Mouse (Mus musculus) erythroblast, adult 5-6 weeks (primary cell): ENCODE measurements around the gene Mphosph9. TPM values are rescaled to one million over a fixed set of nuclear protein-coding genes. Genes with fewer than 3 reads are reported as not detected.

Experiments
- ATAC-seq: replicated peaks from 2 replicates; pipeline ENCODE4 v1.8.0; 2016; ENCODE audit warnings: moderate number of reproducible peaks, mild to moderate bottlenecking, moderate TSS enrichment, inconsistent platforms; ENCODE audit not compliant: poor library complexity, low FRiP score, severe bottlenecking
- total RNA-seq, 2 experiments: library from RNA; stranded (forward) in 1 of 2; stranded (reverse) in 1 of 2; fragments of 150-400 nt in 1 of 2; fragments of 200-764, 138-1000 nt in 1 of 2; gene quantifications; 2 replicates each; pipeline versions ENCODE4 v1.2.3 to v1.2.4; 2015 to 2017; ENCODE audit warnings: low replicate concordance in 2 of 2

Gene Mphosph9
- total RNA-seq, 2 experiments from 2014 or later: 14.4 to 28.5 TPM

- ATAC-seq: no peak
Observed at GRCm38 (mm10) chr5:124284330-124284729, 43.4 kb downstream of the Mphosph9 start.

GRCm38 (mm10) chr5:124282854-124283253 is 44.9 kb downstream of the Mphosph9 start:
- ATAC-seq: no peak

- ATAC-seq: no peak
Observed at GRCm38 (mm10) chr5:124270226-124270625, 57.5 kb downstream of the Mphosph9 start.

GRCm38 (mm10) chr5:124269661-124270060 is 58.1 kb downstream of the Mphosph9 start:
- ATAC-seq: no peak

GRCm38 (mm10) chr5:124267652-124268051 is 60.1 kb downstream of the Mphosph9 start:
- ATAC-seq: no peak

- ATAC-seq: no peak
Observed at GRCm38 (mm10) chr5:124266821-124267220, 61.0 kb downstream of the Mphosph9 start.

- ATAC-seq: no peak
Observed at GRCm38 (mm10) chr5:124263246-124263645, 64.5 kb downstream of the Mphosph9 start.

- ATAC-seq: no peak
Observed at GRCm38 (mm10) chr5:124262090-124262489, 65.7 kb downstream of the Mphosph9 start.

- ATAC-seq: no peak
Observed at GRCm38 (mm10) chr5:124259133-124259532, 68.6 kb downstream of the Mphosph9 start.

GRCm38 (mm10) chr5:124258026-124258425 is 69.7 kb downstream of the Mphosph9 start:
- no peak for ATAC-seq

GRCm38 (mm10) chr5:124255141-124255540 is 72.6 kb downstream of the Mphosph9 start:
- no peak for ATAC-seq

- no peak for ATAC-seq
Observed at GRCm38 (mm10) chr5:124253555-124253954, 74.2 kb downstream of the Mphosph9 start.

- ATAC-seq: no peak
Observed at GRCm38 (mm10) chr5:124252580-124253320, 75.0 kb downstream of the Mphosph9 start.

- no peak for ATAC-seq
Observed at GRCm38 (mm10) chr5:124251070-124251469, 76.7 kb downstream of the Mphosph9 start.

- ATAC-seq: no peak
Observed at GRCm38 (mm10) chr5:124249614-124250591, 77.9 kb downstream of the Mphosph9 start, which contains the start of gene Pitpnm2. Gene Pitpnm2 (minus strand): TSS chr5:124249760.

GRCm38 (mm10) chr5:124248845-124249613 is 78.7 kb downstream of the Mphosph9 start:
- ATAC-seq: 0 out of 2 replicates have a peak, but pooled peaks have one; percentile 26

- ATAC-seq: 0 out of 2 replicates have a peak, but pooled peaks have one; percentile 31
Observed at GRCm38 (mm10) chr5:124247986-124248626, 79.7 kb downstream of the Mphosph9 start.

GRCm38 (mm10) chr5:124247296-124247695 is 80.5 kb downstream of the Mphosph9 start:
- no peak for ATAC-seq

- no peak for ATAC-seq
Observed at GRCm38 (mm10) chr5:124244885-124245284, 82.9 kb downstream of the Mphosph9 start.
